Mouse (Mus musculus): ENCODE results near the gene Cstad. TPM values are rescaled to one million over a fixed set of nuclear protein-coding genes. Genes with fewer than 3 reads are reported as not detected.
A peak's percentile ranks its signal among the peaks of the same experiment; 100 is the strongest.

The Cstad gene
- polyA plus RNA-seq, 1 experiment from 2014 or later = 0.33 TPM

DNA sequence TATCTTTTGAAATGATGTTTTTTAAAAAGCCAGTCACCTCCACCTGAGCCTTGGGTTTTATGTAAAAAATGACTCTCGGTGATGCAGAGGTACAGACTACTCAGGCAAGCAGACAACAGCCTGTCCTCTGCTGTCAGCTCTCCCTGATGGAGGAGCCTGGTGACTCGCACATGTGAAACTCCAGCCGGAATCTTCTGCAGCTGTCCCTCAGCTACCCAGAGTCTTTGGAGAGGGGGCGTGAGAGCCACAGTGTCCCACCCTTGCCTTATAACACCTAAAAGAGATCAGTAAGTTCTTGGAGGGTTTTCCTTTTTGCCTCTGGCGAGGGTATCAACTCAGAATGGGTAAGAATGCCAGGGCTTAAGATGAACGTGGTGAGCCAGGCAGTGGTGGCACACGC is 48.6 kb downstream of the Cstad start:
- peak overlapping the region; percentile 87 for H3K27ac ChIP-seq
- WGBS = 85% methylated on average over 7 of the region's 7 CpGs
- no peak for DNase-seq (ENCODE audit: low spot score)
- no peaks in the 10 kb centered on the region for H3K27me3 ChIP-seq (ENCODE audit: insufficient read depth, poor library complexity, severe bottlenecking)
- no peaks in the 10 kb centered on the region for H3K9me3 ChIP-seq
- no peak overlapping the region for H3K4me3 ChIP-seq
- no peaks in the 10 kb centered on the region for H3K36me3 ChIP-seq
- H3K4me1 ChIP-seq (replicated peaks) = peaks cover 94% of the 10 kb centered on the region

DNA sequence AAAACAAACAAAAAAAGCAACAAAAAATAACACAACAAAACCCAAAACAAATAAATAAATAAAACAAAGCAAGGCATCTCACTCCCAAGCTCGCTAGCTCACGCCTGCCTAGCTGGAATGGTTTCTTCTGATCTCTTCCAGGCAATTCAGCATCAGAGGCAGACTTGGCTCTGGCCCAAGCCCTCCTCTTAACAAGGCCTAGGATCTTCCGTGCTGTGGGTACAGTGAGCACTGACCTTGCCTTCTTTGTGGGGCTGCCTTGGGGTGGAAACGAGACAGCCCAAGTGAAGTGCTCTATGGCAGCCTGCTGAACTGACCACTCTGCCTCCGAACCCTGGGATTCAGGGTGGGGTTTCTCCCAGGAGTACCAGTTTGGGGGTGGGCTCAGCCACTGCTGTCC is 52.0 kb downstream of the Cstad start:
- WGBS = 35% methylated on average over 5 of the region's 5 CpGs
- H3K4me3 ChIP-seq = peak overlapping the region; percentile 24
- no peaks in the 10 kb centered on the region for H3K27me3 ChIP-seq (ENCODE audit: insufficient read depth, poor library complexity, severe bottlenecking)
- H3K4me1 ChIP-seq (replicated peaks) = peaks cover 95% of the 10 kb centered on the region
- DNase-seq (ENCODE audit: low spot score) = no peak
- H3K36me3 ChIP-seq = no peaks in the 10 kb centered on the region
- H3K27ac ChIP-seq = peak overlapping the region; percentile 96
- H3K9me3 ChIP-seq = no peaks in the 10 kb centered on the region

- peak; percentile 87 for DNase-seq (ENCODE audit: low spot score)
- H3K4me1 ChIP-seq (replicated peaks) = peaks cover 95% of the 10 kb centered on the region
- peak overlapping the region; percentile 24 for H3K4me3 ChIP-seq
- H3K27me3 ChIP-seq (ENCODE audit: insufficient read depth, poor library complexity, severe bottlenecking) = no peaks in the 10 kb centered on the region
- peak overlapping the region; percentile 96 for H3K27ac ChIP-seq
- H3K36me3 ChIP-seq = no peaks in the 10 kb centered on the region
- WGBS = 3% methylated on average over 11 of the region's 11 CpGs
- H3K9me3 ChIP-seq = no peaks in the 10 kb centered on the region
Measured at GRCm38 (mm10) chr2:30647303-30647881, 52.6 kb downstream of the Cstad start.

GRCm38 (mm10) chr2:30647882-30648494 is 53.1 kb downstream of the Cstad start:
- peak overlapping the region; percentile 24 for H3K4me3 ChIP-seq
- H3K36me3 ChIP-seq = no peaks in the 10 kb centered on the region
- WGBS = 18% methylated on average over 13 of the region's 13 CpGs
- H3K27ac ChIP-seq = peak overlapping the region; percentile 96
- no peaks in the 10 kb centered on the region for H3K27me3 ChIP-seq (ENCODE audit: insufficient read depth, poor library complexity, severe bottlenecking)
- no peak for DNase-seq (ENCODE audit: low spot score)
- H3K9me3 ChIP-seq = no peaks in the 10 kb centered on the region
- peaks cover 95% of the 10 kb centered on the region for H3K4me1 ChIP-seq (replicated peaks)

DNA sequence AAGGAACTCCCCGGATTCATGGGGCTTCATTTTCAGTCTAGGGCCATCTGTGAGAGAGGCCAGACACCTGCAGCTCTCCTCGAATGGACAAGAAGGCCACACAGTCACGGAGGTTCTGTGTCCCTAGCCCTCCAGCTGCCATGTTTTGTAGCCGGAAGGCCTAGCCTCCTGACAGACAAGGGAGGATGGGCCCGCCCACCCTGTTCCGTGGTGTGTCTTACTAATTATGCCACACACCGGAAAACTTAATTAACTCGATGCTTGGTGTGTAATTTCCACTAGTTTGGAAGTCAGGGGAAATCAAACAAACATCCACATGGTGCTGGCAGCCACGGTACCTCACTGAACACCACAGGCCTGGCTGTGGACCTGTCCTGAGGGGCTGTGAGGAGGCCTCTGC is 55.4 kb downstream of the Cstad start:
- 58% methylated on average over 9 of the region's 9 CpGs for WGBS
- Histone ChIP-seq H3K4me3 (no peak overlapping the region), H3K36me3 (no peaks in the 10 kb centered on the region), H3K9me3 (no peaks in the 10 kb centered on the region), H3K27me3 (ENCODE audit: insufficient read depth, poor library complexity, severe bottlenecking) (no peaks in the 10 kb centered on the region), H3K4me1 (replicated peaks) (peaks cover 97% of the 10 kb centered on the region), H3K27ac (peak overlapping the region; percentile 96)
- no peak for DNase-seq (ENCODE audit: low spot score)

GRCm38 (mm10) chr2:30651831-30652230 is 57.0 kb downstream of the Cstad start:
- 71% methylated on average over 1 of the region's 1 CpGs for WGBS
- peak overlapping the region; percentile 96 for H3K27ac ChIP-seq
- H3K36me3 ChIP-seq = no peaks in the 10 kb centered on the region
- no peak overlapping the region for H3K4me3 ChIP-seq
- no peaks in the 10 kb centered on the region for H3K9me3 ChIP-seq
- H3K4me1 ChIP-seq (replicated peaks) = peaks cover 97% of the 10 kb centered on the region
- no peak for DNase-seq (ENCODE audit: low spot score)
- H3K27me3 ChIP-seq (ENCODE audit: insufficient read depth, poor library complexity, severe bottlenecking) = 0 out of 2 replicates have a peak, but pooled peaks cover 2% of the 10 kb centered on the region

- 2% methylated on average over 13 of the region's 13 CpGs for WGBS
- Histone ChIP-seq H3K9me3 (no peaks in the 10 kb centered on the region), H3K27ac (peak overlapping the region; percentile 96), H3K36me3 (no peaks in the 10 kb centered on the region), H3K27me3 (ENCODE audit: insufficient read depth, poor library complexity, severe bottlenecking) (0 out of 2 replicates have a peak, but pooled peaks cover 2% of the 10 kb centered on the region), H3K4me3 (peak overlapping the region; percentile 33), H3K4me1 (replicated peaks) (peaks cover 97% of the 10 kb centered on the region)
- DNase-seq (ENCODE audit: low spot score) = peak; percentile 73
Measured at GRCm38 (mm10) chr2:30652581-30653037, 57.8 kb downstream of the Cstad start.

GRCm38 (mm10) chr2:30653046-30653445 is 58.2 kb downstream of the Cstad start:
- no peaks in the 10 kb centered on the region for H3K9me3 ChIP-seq
- WGBS = 53% methylated on average over 4 of the region's 4 CpGs
- peak overlapping the region; percentile 96 for H3K27ac ChIP-seq
- DNase-seq (ENCODE audit: low spot score) = no peak
- 0 out of 2 replicates have a peak, but pooled peaks cover 2% of the 10 kb centered on the region for H3K27me3 ChIP-seq (ENCODE audit: insufficient read depth, poor library complexity, severe bottlenecking)
- H3K36me3 ChIP-seq = no peaks in the 10 kb centered on the region
- H3K4me3 ChIP-seq = peak overlapping the region; percentile 33
- H3K4me1 ChIP-seq (replicated peaks) = peaks cover 97% of the 10 kb centered on the region

DNA sequence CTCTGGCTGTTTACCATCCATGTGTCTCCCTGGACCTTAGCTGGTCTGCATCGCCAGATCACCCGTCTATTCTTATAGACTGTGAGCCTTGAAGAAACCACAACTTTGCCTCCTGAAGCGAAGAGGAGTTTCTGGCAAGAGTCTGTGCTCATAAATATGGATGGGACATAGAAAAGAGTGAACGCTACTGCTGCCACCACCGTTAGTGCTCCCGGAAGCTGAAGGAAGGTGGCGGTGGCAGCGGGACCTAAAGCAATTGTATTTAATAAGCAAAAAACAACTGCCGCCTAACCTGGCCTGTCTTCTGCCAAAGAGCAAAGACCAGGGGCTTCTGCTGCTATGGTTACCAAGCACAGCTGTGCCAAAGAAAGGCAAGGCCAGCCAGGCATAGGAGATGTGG is 59.3 kb downstream of the Cstad start:
- Histone ChIP-seq H3K4me3 (no peak overlapping the region), H3K9me3 (no peaks in the 10 kb centered on the region), H3K36me3 (no peaks in the 10 kb centered on the region), H3K27ac (peak overlapping the region; percentile 96), H3K4me1 (replicated peaks) (peaks cover 98% of the 10 kb centered on the region), H3K27me3 (ENCODE audit: insufficient read depth, poor library complexity, severe bottlenecking) (0 out of 2 replicates have a peak, but pooled peaks cover 2% of the 10 kb centered on the region)
- peak; percentile 23 for DNase-seq (ENCODE audit: low spot score)
- WGBS = 72% methylated on average over 9 of the region's 9 CpGs

DNA sequence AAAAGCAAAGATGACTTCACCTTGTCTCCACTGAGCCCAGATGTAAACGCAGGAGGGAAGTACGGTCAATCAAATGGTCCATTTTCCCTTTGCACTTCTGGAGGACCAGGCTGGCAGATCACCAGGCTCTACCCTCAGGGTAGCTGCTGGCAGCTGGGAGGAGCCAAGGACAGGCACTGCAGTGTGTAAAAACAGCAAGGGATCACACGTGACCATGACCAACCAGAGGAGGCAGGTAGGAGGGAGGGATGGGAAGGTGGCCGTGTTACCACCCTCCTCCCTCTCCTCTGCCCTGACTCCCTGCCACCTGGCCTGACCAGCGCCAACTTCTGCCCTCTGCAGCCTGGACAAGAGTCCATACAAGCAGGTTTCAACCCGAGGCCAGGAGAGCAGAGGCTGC is 59.7 kb downstream of the Cstad start:
- H3K27ac ChIP-seq = peak overlapping the region; percentile 96
- WGBS = 81% methylated on average over 6 of the region's 6 CpGs

DNA sequence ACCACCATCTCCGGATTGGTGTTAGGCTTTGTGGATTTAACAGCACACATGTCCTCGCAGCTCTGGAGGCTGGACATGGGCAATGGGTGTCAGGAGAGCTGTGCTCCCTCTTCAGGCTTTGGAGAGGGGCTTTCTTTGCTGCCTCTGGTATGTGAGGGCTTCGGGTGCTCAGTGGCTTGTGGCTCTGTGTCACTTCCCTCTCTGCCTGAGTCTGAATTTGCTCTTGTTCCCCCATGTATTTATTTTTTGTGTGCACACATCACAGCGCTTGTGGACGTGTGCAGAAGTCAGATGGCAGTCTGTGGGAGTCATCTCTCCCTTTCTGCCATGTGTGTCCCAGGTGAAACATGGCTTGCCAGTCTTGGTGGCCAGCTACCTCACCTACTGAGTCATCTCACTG is 60.9 kb downstream of the Cstad start:
- Histone ChIP-seq H3K36me3 (no peaks in the 10 kb centered on the region), H3K27ac (peak overlapping the region; percentile 96), H3K27me3 (ENCODE audit: insufficient read depth, poor library complexity, severe bottlenecking) (0 out of 2 replicates have a peak, but pooled peaks cover 2% of the 10 kb centered on the region), H3K4me3 (no peak overlapping the region), H3K4me1 (replicated peaks) (peaks cover 98% of the 10 kb centered on the region), H3K9me3 (no peaks in the 10 kb centered on the region)
- whole genome bisulfite sequencing = 91% methylated on average over 5 of the region's 5 CpGs
- no peak for DNase-seq (ENCODE audit: low spot score)

More for the DNA sequence above, 59.7 kb downstream of the Cstad start:
- 0 out of 2 replicates have a peak, but pooled peaks cover 2% of the 10 kb centered on the region for H3K27me3 ChIP-seq (ENCODE audit: insufficient read depth, poor library complexity, severe bottlenecking)
- no peak for DNase-seq (ENCODE audit: low spot score)
- no peaks in the 10 kb centered on the region for H3K36me3 ChIP-seq
- no peak overlapping the region for H3K4me3 ChIP-seq
- H3K9me3 ChIP-seq = no peaks in the 10 kb centered on the region
- peaks cover 98% of the 10 kb centered on the region for H3K4me1 ChIP-seq (replicated peaks)

- Histone ChIP-seq H3K27me3 (ENCODE audit: insufficient read depth, poor library complexity, severe bottlenecking) (0 out of 2 replicates have a peak, but pooled peaks cover 2% of the 10 kb centered on the region), H3K4me1 (replicated peaks) (peaks cover 98% of the 10 kb centered on the region), H3K27ac (peak overlapping the region; percentile 96), H3K4me3 (peak overlapping the region; percentile 52; the same call in 1 of the 2 replicates), H3K9me3 (no peaks in the 10 kb centered on the region), H3K36me3 (no peaks in the 10 kb centered on the region)
- 49% methylated on average over 13 of the region's 13 CpGs for WGBS
- no peak for DNase-seq (ENCODE audit: low spot score)
Measured at GRCm38 (mm10) chr2:30656711-30657555, 62.1 kb downstream of the Cstad start.
